Mouse (Mus musculus) layer of hippocampus, adult 9-10 months (tissue): ENCODE data around the gene Sulf2.
"Not testable (repeated sequence)": the region's sequence is repeated elsewhere in the genome, so short reads cannot be mapped to it uniquely, and the experiment has no call there.

ENCODE experiments used
- DNase-seq: peaks from one replicate; pipeline ENCODE4 v3.0.0; 2022; ENCODE audit warnings: low spot score

Gene Sulf2

GRCm38 (mm10) chr2:166085780-166086179, 69.7 kb downstream of the Sulf2 start:
- no peak for DNase-seq

DNA sequence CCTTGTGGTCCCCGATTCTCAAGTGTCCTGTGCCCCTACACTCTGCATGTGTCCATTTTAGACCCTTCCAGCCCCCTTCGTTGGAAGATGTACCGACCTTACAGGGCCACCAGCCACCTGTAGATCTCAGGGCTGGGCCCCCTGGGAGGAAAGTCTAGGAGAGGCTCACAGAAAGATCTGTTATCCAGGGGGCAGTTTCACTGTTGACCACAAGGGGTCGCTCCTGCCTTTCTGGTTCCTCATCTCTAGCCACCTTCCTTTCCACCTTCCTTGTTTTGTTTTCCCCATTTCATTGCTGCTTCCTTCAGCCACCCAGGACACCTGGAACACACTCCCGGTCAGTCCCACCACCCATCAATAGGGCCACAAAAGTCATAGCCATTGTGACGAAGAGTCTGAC, 70.5 kb downstream of the Sulf2 start:
- DNase-seq, result not testable (repeated sequence)

GRCm38 (mm10) chr2:166084111-166084510, 71.4 kb downstream of the Sulf2 start:
- no peak for DNase-seq

GRCm38 (mm10) chr2:166083542-166084031, 71.9 kb downstream of the Sulf2 start:
- DNase-seq, result no peak

GRCm38 (mm10) chr2:166082661-166083060, 72.8 kb downstream of the Sulf2 start:
- DNase-seq, result no peak

- peak; percentile 57 for DNase-seq
These were observed 73.3 kb downstream of the Sulf2 start for GRCm38 (mm10) chr2:166082193-166082592.

- DNase-seq, result no peak
These were observed 74.3 kb downstream of the Sulf2 start for GRCm38 (mm10) chr2:166080967-166081750.

GRCm38 (mm10) chr2:166079961-166080885, 75.2 kb downstream of the Sulf2 start:
- no peak for DNase-seq

DNA sequence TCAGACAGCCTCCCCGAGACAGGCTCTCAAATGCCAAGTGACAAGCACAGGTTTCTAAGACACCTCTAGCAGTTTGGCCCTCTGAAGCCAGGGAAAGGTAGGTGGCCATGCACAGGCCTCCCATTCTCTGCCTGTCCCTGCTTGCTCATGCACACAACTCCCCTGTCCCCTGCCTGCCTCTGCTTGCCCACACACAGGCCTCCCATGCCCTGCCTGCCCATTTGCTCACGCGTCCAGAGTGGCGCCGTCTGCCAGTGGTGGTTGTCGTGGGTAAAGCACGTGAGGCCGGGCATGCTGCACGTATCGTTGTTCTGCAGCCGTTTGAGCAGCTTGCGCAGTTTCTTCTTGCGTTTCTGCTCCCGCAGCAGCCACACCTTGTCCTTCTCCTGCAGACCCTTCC, 76.2 kb downstream of the Sulf2 start:
- DNase-seq, result no peak

DNA sequence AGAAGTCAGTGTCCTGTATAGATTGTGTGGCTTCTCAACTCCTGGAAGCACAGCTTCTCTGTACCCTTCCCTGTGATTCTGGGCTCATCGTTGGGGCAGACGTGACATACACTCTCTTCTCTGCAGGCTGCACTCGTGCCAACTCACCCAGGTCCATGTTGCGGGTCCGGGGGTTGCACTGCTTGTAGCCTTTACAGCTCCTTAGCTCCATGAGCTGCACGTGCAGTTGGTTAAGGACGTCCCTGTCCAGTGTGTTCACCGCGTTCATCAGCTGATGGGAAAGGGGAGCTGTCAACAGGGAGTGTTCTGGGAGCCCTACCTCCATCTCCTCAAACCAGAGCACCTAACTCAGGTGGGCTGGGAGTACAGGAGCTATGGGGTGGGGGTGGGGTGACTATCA, 78.1 kb downstream of the Sulf2 start:
- DNase-seq, result no peak

- no peak for DNase-seq
These were observed 81.1 kb downstream of the Sulf2 start for GRCm38 (mm10) chr2:166074322-166074721.

DNA sequence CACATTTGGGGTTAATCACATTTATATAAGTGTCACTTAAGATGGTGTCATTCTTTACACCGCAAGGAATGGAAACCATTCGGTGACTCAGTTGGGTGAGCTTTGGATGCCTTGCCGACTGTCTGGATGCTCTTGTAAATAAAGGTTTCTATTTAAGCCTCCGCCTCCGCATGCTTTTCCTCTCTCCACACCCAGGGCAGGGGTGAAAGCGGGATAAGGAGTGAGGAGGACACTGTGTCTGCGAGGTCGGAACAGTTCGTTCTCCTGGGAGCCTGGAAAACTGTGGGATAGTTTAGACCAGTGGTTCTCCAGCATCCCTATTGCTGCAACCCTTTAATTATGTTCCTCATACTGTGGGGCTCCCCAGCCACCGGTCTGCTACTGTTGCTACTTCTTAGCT, 82.4 kb downstream of the Sulf2 start:
- no peak for DNase-seq

DNA sequence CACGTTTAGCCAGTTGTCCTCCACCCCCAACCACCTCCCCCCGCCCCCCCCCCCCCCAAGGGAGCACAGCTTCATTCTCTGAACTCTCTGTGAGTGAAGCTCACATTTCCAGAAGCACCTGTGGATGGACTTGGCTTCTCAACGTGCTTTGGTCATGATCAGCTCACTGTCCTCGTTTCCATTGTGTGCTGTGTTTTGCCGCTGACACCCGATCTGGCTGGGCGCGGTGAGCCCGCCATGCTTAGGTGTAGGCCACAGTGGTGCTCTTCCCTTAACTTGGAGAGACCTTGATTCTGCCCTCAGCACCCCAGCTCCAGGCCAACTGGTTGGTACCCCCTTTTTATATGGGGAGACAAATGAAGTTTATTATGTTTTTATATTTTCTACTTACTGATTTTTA, 83.6 kb downstream of the Sulf2 start:
- no peak for DNase-seq

DNA sequence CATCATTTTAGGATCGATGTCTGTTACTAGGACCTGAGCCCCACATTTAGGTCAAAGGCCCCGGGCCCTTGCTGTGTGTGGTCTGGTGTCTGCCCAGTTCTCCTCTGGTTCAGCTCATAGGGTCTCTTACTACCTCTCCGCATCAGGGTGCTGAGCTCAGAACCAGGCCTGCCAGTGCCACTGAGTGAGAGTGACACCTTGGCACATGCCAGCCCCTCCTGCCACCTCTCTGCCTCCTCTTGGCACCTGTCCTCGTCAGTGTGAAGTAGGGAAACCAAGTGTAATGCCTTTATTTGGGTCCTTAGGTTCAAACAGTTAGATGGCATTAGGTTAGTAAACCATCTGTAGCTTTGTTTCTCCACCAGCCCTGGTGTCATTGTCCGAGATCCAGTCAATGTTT, 84.0 kb downstream of the Sulf2 start:
- DNase-seq, result no peak

DNA sequence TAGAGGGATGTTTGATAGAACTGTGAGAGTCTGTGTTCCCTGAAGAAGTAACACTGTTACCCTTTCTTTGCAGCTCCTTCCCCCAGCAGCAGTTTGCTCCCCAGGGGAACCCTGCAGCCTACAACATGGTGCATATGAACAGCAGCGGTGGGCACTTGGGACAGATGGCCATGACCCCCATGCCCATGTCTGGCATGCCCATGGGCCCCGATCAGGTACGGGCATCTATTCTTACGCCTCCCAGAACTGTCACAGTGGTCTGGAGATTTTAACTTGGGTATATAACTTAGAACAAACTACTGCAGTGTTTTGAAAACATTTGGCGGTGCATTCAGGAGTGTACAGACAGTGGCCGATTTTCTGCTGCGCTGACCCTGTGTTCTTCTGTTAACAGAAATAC, 85.7 kb downstream of the Sulf2 start:
- no peak for DNase-seq

GRCm38 (mm10) chr2:166069164-166069563, 86.3 kb downstream of the Sulf2 start:
- no peak for DNase-seq

DNA sequence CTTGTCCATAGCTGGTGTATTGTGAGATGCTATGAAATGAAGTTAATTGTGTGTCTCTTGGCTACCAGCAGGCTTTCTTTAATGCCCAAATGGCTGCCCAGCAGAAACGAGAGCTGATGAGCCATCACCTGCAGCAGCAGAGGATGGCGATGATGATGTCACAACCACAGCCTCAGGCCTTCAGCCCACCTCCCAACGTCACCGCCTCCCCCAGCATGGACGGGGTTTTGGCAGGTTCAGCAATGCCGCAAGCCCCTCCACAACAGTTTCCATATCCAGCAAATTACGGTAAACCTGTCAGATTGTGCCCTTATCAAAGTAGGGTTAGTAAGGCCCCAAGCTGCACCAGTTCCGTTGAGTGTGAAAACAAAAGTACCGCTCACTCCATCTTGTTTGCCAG, 87.2 kb downstream of the Sulf2 start:
- DNase-seq, result no peak

GRCm38 (mm10) chr2:166066434-166066833, 89.0 kb downstream of the Sulf2 start:
- no peak for DNase-seq

DNA sequence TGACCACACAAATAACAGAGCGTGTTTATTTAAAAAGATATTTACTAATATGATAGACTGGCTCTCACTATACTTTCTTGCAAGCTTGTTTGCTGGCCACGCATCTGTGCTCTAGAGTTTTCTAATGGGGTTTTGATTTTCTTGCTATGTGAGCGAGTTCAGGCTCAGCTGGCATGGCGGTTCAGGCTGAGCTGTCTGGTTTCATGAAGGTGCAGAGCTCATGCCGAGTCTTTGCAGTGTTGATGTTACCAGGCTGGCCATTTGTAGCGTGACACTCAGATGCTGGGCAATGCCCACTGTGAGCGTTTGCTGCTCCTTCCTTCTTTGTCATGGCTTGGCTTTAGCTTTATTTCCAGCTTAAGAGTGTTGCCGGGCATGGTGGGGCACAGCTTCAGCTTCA, 93.0 kb downstream of the Sulf2 start:
- DNase-seq, result no peak

DNA sequence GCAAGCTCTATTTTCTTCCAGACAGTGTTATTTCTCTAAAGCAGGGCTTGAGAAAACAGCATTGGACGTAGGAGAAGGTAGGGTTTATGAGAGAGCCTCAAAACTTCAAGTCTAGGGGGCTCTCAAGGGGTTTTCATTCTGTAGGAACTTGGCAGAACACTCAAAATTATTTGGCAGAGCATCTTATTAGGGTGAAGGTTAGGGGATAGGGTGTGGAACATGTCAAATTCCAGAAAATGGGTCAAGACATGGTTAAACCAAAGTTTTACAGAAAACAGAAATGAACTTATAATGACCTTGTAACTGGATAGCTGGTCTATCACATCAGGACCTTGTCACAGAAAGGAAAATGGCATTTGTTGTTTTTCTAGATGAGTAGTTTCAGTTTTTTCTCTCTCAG, 93.5 kb downstream of the Sulf2 start:
- DNase-seq, result no peak

DNA sequence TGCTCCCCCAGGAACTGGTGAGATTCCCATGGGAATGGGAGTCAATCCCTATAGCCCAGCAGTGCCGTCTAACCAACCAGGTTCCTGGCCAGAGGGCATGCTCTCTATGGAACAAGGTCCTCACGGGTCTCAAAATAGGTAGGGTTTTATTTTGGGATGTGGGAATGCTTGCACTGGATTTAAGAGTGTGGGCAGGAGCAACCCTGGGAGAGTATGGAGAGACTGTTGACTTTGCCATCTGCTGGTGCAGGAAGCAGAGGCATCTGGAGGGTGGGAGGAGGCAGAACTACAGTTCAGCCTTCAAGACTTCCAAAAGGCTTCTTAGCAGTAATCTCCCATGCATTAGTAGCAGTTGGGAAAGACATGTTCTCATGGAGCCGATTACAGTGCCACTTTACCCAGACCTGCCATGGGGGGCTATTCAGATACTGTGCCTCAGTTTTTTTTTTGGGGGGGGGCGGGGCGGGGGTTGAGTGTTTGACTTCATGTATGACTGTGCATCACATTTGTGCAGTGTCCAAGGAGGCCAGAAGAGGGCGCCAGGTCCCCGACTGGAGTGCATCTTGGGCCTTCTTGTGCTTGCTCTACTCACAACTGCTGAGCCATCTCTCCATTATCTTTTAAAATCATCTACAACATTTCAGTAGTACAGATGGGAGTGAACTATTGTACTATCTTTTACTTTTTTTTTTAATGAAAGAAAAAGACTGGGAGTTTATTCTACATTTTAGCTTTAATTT, 95.6 kb downstream of the Sulf2 start:
- DNase-seq, result no peak

DNA sequence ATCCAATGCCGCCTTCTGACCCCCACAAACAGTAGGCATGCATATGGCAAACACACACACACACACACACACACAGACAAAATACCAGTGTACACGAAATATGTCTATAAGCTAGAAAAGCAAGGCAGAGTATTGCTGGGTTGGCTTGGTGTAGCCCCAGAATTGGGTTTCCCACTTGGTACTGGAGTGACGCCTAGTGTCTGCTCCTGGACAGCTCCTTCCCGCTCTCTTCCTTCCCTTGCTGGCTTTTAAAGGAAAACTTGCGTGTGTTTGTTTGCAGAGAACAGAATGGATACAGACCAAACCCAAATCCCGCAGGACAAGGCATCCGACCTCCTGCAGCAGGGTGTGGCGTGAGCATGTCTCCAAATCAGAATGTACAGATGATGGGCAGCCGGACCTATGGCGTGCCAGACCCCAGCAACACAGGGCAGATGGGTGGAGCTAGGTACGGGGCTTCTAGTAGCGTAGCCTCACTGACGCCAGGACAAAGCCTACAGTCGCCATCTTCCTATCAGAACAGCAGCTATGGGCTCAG, 101.4 kb downstream of the Sulf2 start:
- no peak for DNase-seq
